Mouse (Mus musculus) erythroblast, embryonic 14.5 days (primary cell): ENCODE results near the gene Gm21887.
"Not testable (repeated sequence)": the region's sequence is repeated elsewhere in the genome, so short reads cannot be mapped to it uniquely, and the experiment has no call there.

Source experiments
- GATA1 ChIP-seq: IDR thresholded peaks from 2 replicates; pipeline ENCODE4 v1.6.1; 2012; ENCODE audit warnings: low read length, inconsistent platforms, mixed read lengths
- TAL1 ChIP-seq: IDR thresholded peaks from 3 replicates; pipeline ENCODE4 v1.6.1; 2012; ENCODE audit warnings: low read length, inconsistent platforms, mixed read lengths

GRCm38 (mm10) chrX:170008179-170008467 lies 1.3 kb upstream of the Gm21887 start:
- TF ChIP-seq GATA1, TAL1: not testable (repeated sequence)
